Mouse (Mus musculus): ENCODE measurements around the gene Syt11. TPM values are rescaled to one million over a fixed set of nuclear protein-coding genes. Genes with fewer than 3 reads are reported as not detected.
"Not testable (repeated sequence)": the region's sequence is repeated elsewhere in the genome, so short reads cannot be mapped to it uniquely, and the experiment has no call there.

The Syt11 gene
- total RNA-seq, 4 experiments from 2014 or later, result 4.0 to 6.3 (median 4.6) TPM

GRCm38 (mm10) chr3:88738641-88739040 is 36.3 kb downstream of the Syt11 start:
- peak; percentile 39 to 47 for DNase-seq (ENCODE audit: low spot score in 2 of 2)

- no peak for DNase-seq (ENCODE audit: low spot score in 2 of 2)
Measured at GRCm38 (mm10) chr3:88736556-88736955, 38.4 kb downstream of the Syt11 start.

- peak in 1 of 2 experiments; percentile 30 for DNase-seq (ENCODE audit: low spot score in 2 of 2)
Measured at GRCm38 (mm10) chr3:88719098-88719497, 55.9 kb downstream of the Syt11 start.

- DNase-seq (ENCODE audit: low spot score in 2 of 2), result no peak
Measured at GRCm38 (mm10) chr3:88717831-88718230, 57.1 kb downstream of the Syt11 start.

- DNase-seq (ENCODE audit: low spot score in 2 of 2), result no peak
Measured at GRCm38 (mm10) chr3:88717198-88717798, 57.7 kb downstream of the Syt11 start.

- peak; percentile 76 to 77 for DNase-seq (ENCODE audit: low spot score in 2 of 2)
Measured at GRCm38 (mm10) chr3:88716399-88717197, 58.4 kb downstream of the Syt11 start, which contains the start of gene Rit1. TSS of gene Rit1 (plus strand) at chr3:88716838.

GRCm38 (mm10) chr3:88715716-88716115 is 59.2 kb downstream of the Syt11 start:
- DNase-seq (ENCODE audit: low spot score in 2 of 2), result not testable (repeated sequence)

- no peak for DNase-seq (ENCODE audit: low spot score in 2 of 2)
Measured at GRCm38 (mm10) chr3:88714725-88715124, 60.2 kb downstream of the Syt11 start.

- DNase-seq (ENCODE audit: low spot score in 2 of 2), result no peak
Measured at GRCm38 (mm10) chr3:88713709-88714108, 61.3 kb downstream of the Syt11 start.

- no peak for DNase-seq (ENCODE audit: low spot score in 2 of 2)
Measured at GRCm38 (mm10) chr3:88701222-88701621, 73.7 kb downstream of the Syt11 start.

GRCm38 (mm10) chr3:88700247-88700646 is 74.7 kb downstream of the Syt11 start:
- no peak for DNase-seq (ENCODE audit: low spot score in 2 of 2)

- no peak for DNase-seq (ENCODE audit: low spot score in 2 of 2)
Measured at GRCm38 (mm10) chr3:88698834-88699233, 76.1 kb downstream of the Syt11 start.

GRCm38 (mm10) chr3:88698051-88698450 is 76.9 kb downstream of the Syt11 start:
- DNase-seq (ENCODE audit: low spot score in 2 of 2), result no peak

GRCm38 (mm10) chr3:88695545-88695944 is 79.4 kb downstream of the Syt11 start:
- DNase-seq (ENCODE audit: low spot score in 2 of 2), result no peak

Other genes starting within 250 kb of the Syt11 start
- gene Mex3a, start 242.8 kb downstream of the Syt11 start, total RNA-seq (2022), result under 1 TPM; 0.07 to 0.31 (median 0.15) TPM
- gene Rab25, start 226.9 kb downstream of the Syt11 start, total RNA-seq (2022), result not detected
- gene Lamtor2, start 222.1 kb downstream of the Syt11 start, total RNA-seq (2022), result 10 to 100 TPM; 83.0 to 95.4 (median 86.1) TPM
- gene Ubqln4, start 221.4 kb downstream of the Syt11 start, total RNA-seq (2022), result 100 to 1,000 TPM in 1 of 4 experiments, 10 to 100 TPM in 3; 91.9 to 112 (median 94.6) TPM
- gene Ssr2, start 199.3 kb downstream of the Syt11 start, total RNA-seq (2022), result 10 to 100 TPM; 41.5 to 44.9 (median 43.1) TPM
- 10 to 100 TPM; 13.5 to 19.0 (median 16.6) TPM for gene Arhgef2, start 169.2 kb downstream of the Syt11 start, total RNA-seq (2022)
- gene Rxfp4, start 122.0 kb downstream of the Syt11 start, total RNA-seq (2022), result not detected
- gene Khdc4, start 89.4 kb downstream of the Syt11 start, total RNA-seq (2022), result 10 to 100 TPM; 15.5 to 19.1 (median 17.7) TPM
- 10 to 100 TPM; 18.4 to 27.6 (median 20.6) TPM for gene Rit1, start 58.3 kb downstream of the Syt11 start, total RNA-seq (2022)
- gene Gon4l, start 60.1 kb upstream of the Syt11 start, total RNA-seq (2022), result 10 to 100 TPM; 12.5 to 16.1 (median 16.0) TPM
- gene Msto1, start 138.8 kb upstream of the Syt11 start, total RNA-seq (2022), result 1 to 10 TPM; 6.6 to 8.3 (median 7.7) TPM
- gene Ash1l, start 175.5 kb upstream of the Syt11 start, total RNA-seq (2022), result 10 to 100 TPM; 29.8 to 38.9 (median 33.9) TPM
- gene Dap3, start 176.0 kb upstream of the Syt11 start, total RNA-seq (2022), result 10 to 100 TPM; 56.7 to 77.4 (median 71.4) TPM